Mouse (Mus musculus) spleen, adult 18-20 months (tissue): Measurements from ENCODE around the gene Slc9a3r2.
"Not testable (repeated sequence)": the region's sequence is repeated elsewhere in the genome, so short reads cannot be mapped to it uniquely, and the experiment has no call there.

Experiments
- DNase-seq, 2 experiments: peaks; one replicate each; pipeline ENCODE4 v3.0.0; 2022; ENCODE audit warnings: mixed read lengths in 2 of 2

Slc9a3r2 gene

GRCm38 (mm10) chr17:24667011-24667410 lies 16.9 kb upstream of the Slc9a3r2 start:
- DNase-seq, result not testable (repeated sequence)

- no peak for DNase-seq
These were observed 8.1 kb upstream of the Slc9a3r2 start, which contains the start of gene Npw for GRCm38 (mm10) chr17:24658017-24658758. Gene Npw, minus strand, starts transcription at chr17:24658457.

DNA sequence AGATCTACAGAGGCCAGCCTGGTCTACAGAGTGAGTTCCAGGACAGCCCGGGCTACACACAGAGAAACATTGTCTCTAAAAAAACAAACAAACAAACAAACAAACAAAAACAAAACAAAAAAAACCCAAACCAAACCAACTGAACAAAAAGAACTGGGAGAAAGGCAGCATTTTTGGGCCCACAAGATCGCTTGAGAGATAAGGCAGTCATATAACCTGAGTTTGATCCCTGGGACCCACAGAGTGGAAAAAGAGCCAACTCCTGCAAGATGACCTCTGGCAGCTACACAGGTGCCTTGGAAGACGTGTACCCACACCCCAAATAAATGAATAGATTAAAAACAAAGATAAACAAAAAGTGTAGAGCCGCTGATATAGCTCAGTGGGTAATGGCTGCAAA lies 4.8 kb upstream of the Slc9a3r2 start:
- DNase-seq, result no peak

- DNase-seq, result peak; percentile 42 to 74
These were observed 4.0 kb upstream of the Slc9a3r2 start for GRCm38 (mm10) chr17:24653967-24654710.

DNA sequence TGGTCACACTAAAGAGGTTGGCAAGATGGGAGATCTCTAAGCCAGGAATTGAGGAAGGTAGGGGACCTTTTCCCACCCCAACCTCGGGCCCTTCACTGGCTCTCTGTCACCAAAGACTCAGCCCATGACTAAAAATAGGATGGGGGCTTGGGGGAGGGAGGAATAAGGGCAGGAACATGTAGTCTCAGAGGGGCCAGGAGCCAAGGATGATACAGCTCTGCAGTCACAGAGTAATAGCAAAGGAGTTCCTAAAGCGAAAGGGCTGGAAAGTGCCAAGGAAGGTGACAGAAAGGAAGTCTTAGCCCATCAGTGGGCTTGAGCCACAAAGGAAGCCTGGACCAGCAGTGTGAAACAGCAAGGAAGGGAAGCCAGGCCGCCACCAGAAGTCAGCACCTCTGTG lies 1.7 kb upstream of the Slc9a3r2 start:
- DNase-seq, result no peak

- DNase-seq, result no peak
These were observed 639 bp upstream of the Slc9a3r2 start for GRCm38 (mm10) chr17:24650766-24651165.

GRCm38 (mm10) chr17:24649581-24650069 lies 502 bp downstream of the Slc9a3r2 start:
- no peak for DNase-seq

DNA sequence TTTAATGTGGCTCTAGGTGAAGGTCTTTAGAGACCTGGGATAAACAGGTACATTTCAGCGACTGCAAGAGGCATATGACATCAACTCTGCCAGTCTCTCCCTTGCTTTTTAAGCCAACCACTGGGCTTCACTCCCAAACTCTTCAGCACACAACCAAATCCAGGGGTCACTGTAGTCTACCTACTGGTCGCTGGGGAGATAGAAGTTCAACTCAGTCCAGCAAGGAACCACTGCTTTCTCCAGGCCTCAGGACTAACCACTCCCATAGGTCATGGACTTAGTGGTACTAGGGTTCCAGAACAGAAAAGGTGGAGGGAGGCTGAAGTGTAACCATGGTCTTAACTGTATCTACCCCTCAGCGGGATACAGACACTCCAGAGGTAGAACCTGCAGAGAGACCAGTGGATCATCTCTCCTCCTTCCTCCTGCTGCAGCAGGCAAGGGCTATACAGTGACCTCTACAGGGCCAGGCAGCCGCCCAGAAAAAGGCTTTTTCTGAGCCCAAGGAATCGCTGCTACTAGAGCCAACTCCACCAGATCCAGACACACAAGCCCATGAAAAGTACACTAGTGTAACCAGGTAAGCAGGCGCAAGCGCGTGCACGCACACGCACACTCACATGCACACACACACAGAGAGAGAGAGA lies 1.3 kb downstream of the Slc9a3r2 start:
- no peak for DNase-seq

DNA sequence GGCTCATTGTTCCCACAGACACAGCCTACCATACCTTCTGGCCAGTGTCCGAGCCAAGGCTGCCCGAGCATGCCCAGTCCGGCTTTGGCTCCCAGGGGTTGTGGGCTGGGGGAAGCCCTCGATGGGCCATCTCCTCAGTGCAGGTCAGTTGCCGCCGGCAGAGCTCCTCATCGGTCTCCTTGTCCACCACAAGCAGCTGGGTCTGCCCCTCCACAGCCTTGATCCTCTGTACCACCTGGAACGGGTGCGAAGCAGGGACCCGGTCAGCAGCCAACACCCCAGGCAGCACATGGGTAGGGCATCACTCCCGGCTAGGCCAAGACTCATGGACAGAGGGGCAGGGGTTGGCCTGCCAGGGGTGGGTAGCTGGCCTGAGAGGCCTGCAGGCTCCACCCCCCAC lies 2.6 kb downstream of the Slc9a3r2 start:
- no peak for DNase-seq

- DNase-seq, result no peak
These were observed 3.7 kb downstream of the Slc9a3r2 start for GRCm38 (mm10) chr17:24646381-24646780.

DNA sequence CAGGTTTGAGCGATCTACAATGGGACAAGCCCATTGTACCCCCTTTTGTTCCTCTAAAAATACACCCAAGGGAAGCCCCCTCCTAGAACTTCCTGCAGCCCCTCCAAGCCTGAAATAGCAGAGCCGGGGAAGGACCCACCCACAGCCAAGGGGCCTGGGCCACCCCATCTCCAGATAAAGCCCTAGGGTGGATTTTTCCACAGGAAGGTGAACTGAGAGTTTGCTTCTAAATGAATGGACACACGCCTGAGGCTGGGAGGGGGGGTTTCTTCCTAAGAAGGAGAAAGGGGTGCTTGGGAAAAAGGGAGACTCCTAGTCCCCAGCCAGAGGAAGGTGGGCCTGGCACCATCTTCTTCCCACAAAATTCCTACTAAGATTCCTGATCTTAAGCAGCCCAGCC lies 4.2 kb downstream of the Slc9a3r2 start:
- DNase-seq, result no peak

DNA sequence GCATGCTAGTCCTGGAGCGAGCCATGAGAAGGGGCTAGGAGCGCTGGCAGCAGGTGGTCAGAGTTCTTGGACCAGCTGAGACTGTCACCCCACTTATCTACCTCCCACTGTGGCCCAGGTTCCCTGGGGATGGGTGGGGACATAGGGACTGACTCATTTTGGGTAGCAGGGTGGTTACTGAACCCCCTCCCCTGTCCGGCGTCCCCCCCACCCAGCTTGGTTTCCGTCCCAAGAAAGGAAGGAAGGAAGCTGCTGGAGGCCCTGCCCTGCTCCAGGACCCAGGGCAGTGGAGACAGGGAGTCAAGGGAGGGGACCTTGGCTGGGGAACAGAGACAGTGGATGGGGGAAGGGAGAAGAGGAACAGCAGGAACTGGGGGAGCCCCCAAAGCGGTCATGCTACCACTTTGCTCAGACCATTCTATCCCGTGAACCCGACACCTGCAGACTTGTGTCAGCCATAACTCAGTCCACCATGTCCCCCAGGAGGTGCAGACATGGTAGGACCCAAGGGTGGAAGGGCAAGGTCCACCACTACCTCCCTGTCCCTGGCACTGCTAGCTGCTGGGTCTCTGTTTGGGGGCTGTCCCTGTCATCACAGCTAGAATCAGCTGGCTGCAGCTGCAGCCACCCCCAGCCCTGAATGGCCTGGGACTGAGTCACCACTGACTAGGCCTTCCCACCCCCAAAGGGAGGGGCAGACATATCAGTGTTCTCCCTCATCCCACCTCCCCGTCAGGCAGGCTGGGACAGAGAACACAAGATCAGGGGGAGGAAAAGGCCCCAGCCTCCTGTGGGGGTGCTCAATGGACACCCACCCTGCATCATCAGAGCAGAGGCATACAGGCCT lies 5.0 kb downstream of the Slc9a3r2 start:
- no peak for DNase-seq

DNA sequence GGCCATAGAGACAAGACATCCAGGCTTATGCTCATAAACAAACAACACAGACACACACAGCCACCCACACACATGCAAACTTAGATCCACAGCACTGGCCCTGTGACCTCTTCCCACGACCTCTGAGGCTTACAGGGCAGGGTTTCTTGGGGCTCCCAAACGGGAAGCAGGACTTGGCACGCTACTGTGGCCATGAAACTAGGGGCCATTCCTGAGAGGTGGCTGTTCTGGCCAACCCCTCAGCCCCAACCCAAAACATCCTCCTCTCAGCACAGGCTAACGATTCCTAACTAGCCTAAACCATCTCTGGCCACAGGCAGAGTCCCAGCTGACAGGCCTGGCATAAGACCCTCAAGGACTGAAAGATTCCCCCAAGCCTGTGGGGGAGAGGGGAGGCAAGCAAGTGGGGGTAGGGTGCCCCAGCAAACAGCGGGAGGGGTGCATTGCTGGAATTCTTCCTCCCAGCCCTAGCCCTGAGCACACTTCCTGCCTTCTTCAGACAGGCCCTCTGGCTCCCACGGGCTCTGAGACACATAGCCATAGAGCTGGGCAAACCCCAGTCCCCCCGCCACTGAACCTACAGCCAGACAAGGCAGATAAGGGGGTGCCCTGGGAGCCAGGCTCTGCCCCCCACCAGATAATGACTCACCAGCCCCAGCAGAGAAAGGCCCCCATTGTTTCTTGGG lies 6.0 kb downstream of the Slc9a3r2 start:
- DNase-seq, result no peak

- DNase-seq, result no peak
These were observed 7.3 kb downstream of the Slc9a3r2 start for GRCm38 (mm10) chr17:24642791-24643343.

GRCm38 (mm10) chr17:24641944-24642343 lies 8.2 kb downstream of the Slc9a3r2 start:
- DNase-seq, result no peak

DNA sequence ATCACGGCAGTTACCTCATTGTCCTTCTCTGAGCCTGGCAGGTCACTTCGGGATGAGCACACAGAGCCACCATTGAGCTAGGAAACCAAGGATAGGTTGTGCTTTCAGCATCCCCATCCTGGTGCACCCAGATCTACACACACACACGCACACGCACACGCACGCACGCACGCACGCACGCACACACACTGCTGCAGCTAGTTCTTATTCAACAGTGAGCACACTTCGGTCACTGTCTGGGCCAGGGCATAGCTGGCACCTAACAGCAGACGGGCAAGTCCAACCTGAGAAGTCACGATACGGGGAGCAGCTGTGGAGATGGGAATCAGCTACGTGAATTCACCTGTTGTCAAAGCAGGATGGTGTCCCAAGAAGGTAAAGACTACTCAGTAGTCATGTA lies 9.5 kb downstream of the Slc9a3r2 start:
- no peak for DNase-seq

GRCm38 (mm10) chr17:24640119-24640518 lies 10.0 kb downstream of the Slc9a3r2 start:
- DNase-seq, result no peak

GRCm38 (mm10) chr17:24639571-24639988 lies 10.5 kb downstream of the Slc9a3r2 start:
- no peak for DNase-seq

DNA sequence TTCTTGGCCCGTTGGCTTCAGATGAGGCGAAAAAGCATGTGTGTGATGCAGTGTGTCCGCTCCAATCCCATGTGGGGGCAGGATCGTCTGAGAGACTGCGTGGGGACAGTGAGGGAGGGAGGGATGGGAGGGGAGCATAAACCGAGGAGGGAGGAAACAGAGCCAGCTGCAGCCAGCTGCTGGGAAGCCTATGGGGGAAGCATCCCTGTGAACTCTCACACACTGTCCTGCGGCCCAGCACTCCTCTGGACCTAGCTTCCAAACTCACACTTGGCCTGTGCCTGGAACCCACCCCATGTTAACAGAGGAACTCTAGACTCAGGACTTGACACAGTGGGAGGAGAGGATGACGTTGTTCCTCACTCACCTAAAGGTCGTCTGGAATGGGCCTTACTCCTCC lies 11.3 kb downstream of the Slc9a3r2 start:
- no peak for DNase-seq

DNA sequence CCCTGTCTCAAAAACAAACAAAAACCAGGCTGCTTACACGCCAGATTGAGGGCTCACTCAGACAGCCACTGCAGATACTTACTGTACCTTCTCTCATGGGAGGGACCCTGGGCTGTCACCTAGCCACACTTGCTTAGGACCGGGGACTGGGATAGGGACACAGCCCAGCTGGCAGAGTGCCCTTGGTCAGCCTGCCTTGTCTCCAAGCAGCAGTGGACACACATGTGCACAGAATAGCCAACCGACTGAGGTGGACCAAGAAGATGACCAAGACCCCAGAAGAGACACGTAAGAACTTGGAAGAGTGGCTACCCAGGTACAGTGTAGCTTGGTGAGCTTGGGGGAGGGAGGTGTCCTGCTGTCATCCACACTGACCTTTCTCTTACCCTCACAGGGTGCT lies 11.9 kb downstream of the Slc9a3r2 start:
- no peak for DNase-seq

GRCm38 (mm10) chr17:24636781-24637481 lies 13.2 kb downstream of the Slc9a3r2 start:
- DNase-seq, result no peak
